23 mouse cellular contexts compared by ENCODE assay signal in genomic region chr10:69157471-69157870, GRCm38 (mm10). TPM values are rescaled to one million over a fixed set of nuclear protein-coding genes. Genes with fewer than 3 reads are reported as not detected.
A peak's percentile ranks its signal among the peaks of the same experiment; 100 is the strongest.
DNase-seq lines count a peak whose midpoint lies in the region; ATAC-seq and TF ChIP-seq lines count a peak whose summit lies in the region.
"Had no signal": no experiment of that assay in that cellular context is flagged by ENCODE, and none has a peak within 500 bp of the region (broad histone marks: within the 10 kb centered on the region; RNA-seq: fewer than 3 reads in every experiment).

No protein-coding gene starts in this region.

- WGBS in embryonic facial prominence, embryonic 14.5 days: 56% methylated on average over 2 of the region's 2 CpGs
- 38% methylated on average over 2 of the region's 2 CpGs for WGBS in limb, embryonic 15.5 days
- WGBS in liver, embryonic 11.5 days: 73% methylated on average over 2 of the region's 2 CpGs

- no peak for ATAC-seq in embryonic facial prominence, embryonic 14.5 days (ENCODE audit: low read depth)
- ATAC-seq in limb, embryonic 15.5 days (ENCODE audit: insufficient number of reproducible peaks, low FRiP score, low TSS enrichment, low read depth): 0 out of 2 replicates have a peak, but pooled peaks have one; percentile 19
- ATAC-seq in liver, embryonic 11.5 days (replicated peaks; ENCODE audit: low FRiP score): no peak
- ATAC-seq: forebrain, postnatal 0 days; midbrain, embryonic 16.5 days had no signal

- DNase-seq in testis, postnatal 10 days (ENCODE audit: low spot score): no peak
- peak; percentile 58 for DNase-seq in embryonic facial prominence, embryonic 14.5 days (ENCODE audit: low spot score)
- DNase-seq in liver, embryonic 11.5 days (ENCODE audit: low spot score): no peak
- DNase-seq in left cerebral cortex, postnatal 4 days: no peak
- DNase-seq in cerebellum, postnatal 10 days: no peak
- DNase-seq: cerebellum, adult 11 months; cerebellum, postnatal 14 days; forebrain, postnatal 0 days; gastrocnemius, postnatal 36 days; heart, adult 2 months; heart, postnatal 14 days; kidney, adult 8-10 months; kidney, postnatal 14 days; thymus, adult 18-20 months; thymus, postnatal 4 days had no signal

- intact Hi-C loops in left cerebral cortex, postnatal 4 days (cut with DNase I): no loop called here

- H3K9ac ChIP-seq in embryonic facial prominence, embryonic 14.5 days (ENCODE audit: low read depth, low read length): no peak overlapping the region
- no peak overlapping the region for H3K9ac ChIP-seq in limb, embryonic 15.5 days
- H3K9ac ChIP-seq in liver, embryonic 11.5 days (ENCODE audit: low read depth, low read length): no peak overlapping the region
- H3K9ac ChIP-seq: forebrain, postnatal 0 days; heart, embryonic 13.5 days; hindbrain, embryonic 12.5 days; liver, embryonic 15.5 days had no signal

- peaks cover 2% of the 10 kb centered on the region; the same call in 1 of the 2 replicates for H3K4me1 ChIP-seq in testis, adult 2 months (ENCODE audit: control insufficient read depth, insufficient read depth, low read length)
- peaks cover 9% of the 10 kb centered on the region for H3K4me1 ChIP-seq in embryonic facial prominence, embryonic 14.5 days (ENCODE audit: control insufficient read depth, insufficient read depth, low read length)
- peaks cover 5% of the 10 kb centered on the region for H3K4me1 ChIP-seq in limb, embryonic 15.5 days
- no peaks in the 10 kb centered on the region for H3K4me1 ChIP-seq in liver, embryonic 11.5 days (replicated peaks; ENCODE audit: control insufficient read depth, insufficient read depth, low read length)
- H3K4me1 ChIP-seq: heart, embryonic 13.5 days; hindbrain, embryonic 12.5 days; liver, embryonic 15.5 days had no signal

- no peak overlapping the region for H3K27ac ChIP-seq in testis, adult 2 months (ENCODE audit: control insufficient read depth, insufficient read depth, low read depth, low read length)
- H3K27ac ChIP-seq in embryonic facial prominence, embryonic 14.5 days (replicated peaks; ENCODE audit: low read depth, low read length): peak overlapping the region; percentile 15; the same call in 1 of the 2 replicates
- H3K27ac ChIP-seq in limb, embryonic 15.5 days: 0 out of 2 replicates have a peak overlapping the region, but pooled peaks have one; percentile 40
- no peak overlapping the region for H3K27ac ChIP-seq in liver, embryonic 11.5 days (ENCODE audit: low read depth, low read length)
- H3K27ac ChIP-seq: heart, adult 2 months; heart, embryonic 13.5 days; hindbrain, embryonic 12.5 days; liver, embryonic 15.5 days; macrophage had no signal

- H3K4me3 ChIP-seq in testis, adult 2 months (ENCODE audit: control insufficient read depth, low read depth, low read length): peak overlapping the region; percentile 35
- no peak overlapping the region for H3K4me3 ChIP-seq in embryonic facial prominence, embryonic 14.5 days (ENCODE audit: low read depth, low read length)
- no peak overlapping the region for H3K4me3 ChIP-seq in limb, embryonic 15.5 days
- H3K4me3 ChIP-seq in liver, embryonic 11.5 days (ENCODE audit: low read depth, low read length): no peak overlapping the region
- H3K4me3 ChIP-seq: heart, adult 2 months; heart, embryonic 13.5 days; hindbrain, embryonic 12.5 days; liver, embryonic 15.5 days had no signal

- no peaks in the 10 kb centered on the region for H3K36me3 ChIP-seq in testis, adult 2 months (ENCODE audit: control insufficient read depth, insufficient read depth, low read length)
- H3K36me3 ChIP-seq in embryonic facial prominence, embryonic 14.5 days (ENCODE audit: control insufficient read depth, insufficient read depth, low read length): no peaks in the 10 kb centered on the region
- no peaks in the 10 kb centered on the region for H3K36me3 ChIP-seq in limb, embryonic 15.5 days
- H3K36me3 ChIP-seq in liver, embryonic 11.5 days (ENCODE audit: control insufficient read depth, insufficient read depth, low read length): no peaks in the 10 kb centered on the region
- H3K36me3 ChIP-seq: heart, embryonic 13.5 days; hindbrain, embryonic 12.5 days; liver, embryonic 15.5 days had no signal

- no peaks in the 10 kb centered on the region for H3K9me3 ChIP-seq in embryonic facial prominence, embryonic 14.5 days (ENCODE audit: control insufficient read depth, low read length)
- no peaks in the 10 kb centered on the region for H3K9me3 ChIP-seq in limb, embryonic 15.5 days
- H3K9me3 ChIP-seq in liver, embryonic 11.5 days (ENCODE audit: control insufficient read depth, low read length): no peaks in the 10 kb centered on the region
- H3K9me3 ChIP-seq: heart, embryonic 13.5 days; hindbrain, embryonic 12.5 days; liver, embryonic 15.5 days had no signal

- TF ChIP-seq CTCF in testis, adult 2 months (IDR thresholded peaks at IDR 0.05; ENCODE audit: control insufficient read depth, insufficient read depth, insufficient replicate concordance, low read depth, low read length): no peak

- no peaks in the 10 kb centered on the region for H3K27me3 ChIP-seq in testis, adult 2 months (ENCODE audit: control insufficient read depth, insufficient read depth, low read length)
- no peaks in the 10 kb centered on the region for H3K27me3 ChIP-seq in embryonic facial prominence, embryonic 14.5 days (replicated peaks; ENCODE audit: control insufficient read depth, insufficient read depth, low read length)
- H3K27me3 ChIP-seq in limb, embryonic 15.5 days: no peaks in the 10 kb centered on the region
- H3K27me3 ChIP-seq in liver, embryonic 11.5 days (replicated peaks; ENCODE audit: control insufficient read depth, insufficient read depth, low read length): no peaks in the 10 kb centered on the region
- H3K27me3 ChIP-seq: heart, embryonic 13.5 days; hindbrain, embryonic 12.5 days; liver, embryonic 15.5 days had no signal

- TF ChIP-seq POLR2A in testis, adult 2 months (IDR thresholded peaks at IDR 0.05; ENCODE audit: control insufficient read depth, low read depth, low read length): no peak

- H3K4me2 ChIP-seq in embryonic facial prominence, embryonic 14.5 days (ENCODE audit: low read depth, low read length): no peak overlapping the region
- H3K4me2 ChIP-seq in limb, embryonic 15.5 days: no peak overlapping the region
- H3K4me2 ChIP-seq in liver, embryonic 11.5 days: no peak overlapping the region
- H3K4me2 ChIP-seq: heart, embryonic 13.5 days; hindbrain, embryonic 12.5 days; liver, embryonic 15.5 days had no signal

RNA-seq across cellular contexts. Expression of gene Rhobtb1, which starts 6.2 kb away (rescaled TPM):
- 20.0 and 22.4 TPM in 2 replicates for polyA plus RNA-seq in testis, adult 2 months (2012; rRNA removed)
- polyA plus RNA-seq in embryonic facial prominence, embryonic 14.5 days (2014; fragmentation: Nextera tagmentation; extraction: Ambion mirVana): 27.7 and 28.0 TPM in 2 replicates
- polyA plus RNA-seq in limb, embryonic 15.5 days (2015; fragmentation: Nextera tagmentation; extraction: Ambion mirVana): 27.0 and 31.6 TPM in 2 replicates
- 16.1 and 17.4 TPM in 2 replicates for polyA plus RNA-seq in liver, embryonic 11.5 days (2014; fragmentation: Nextera tagmentation; extraction: Ambion mirVana)
- 10 to 100 TPM; 24.5 to 24.6 TPM for total RNA-seq in left cerebral cortex, postnatal 4 days (2021)

RNA-seq across cellular contexts. Expression of gene A930033H14Rik, which starts 55.4 kb away (rescaled TPM):
- polyA plus RNA-seq in testis, adult 2 months (2012; rRNA removed): 1.4 and 1.5 TPM in 2 replicates
- polyA plus RNA-seq in embryonic facial prominence, embryonic 14.5 days (2014; fragmentation: Nextera tagmentation; extraction: Ambion mirVana): 2.5 and 3.1 TPM in 2 replicates
- 3.0 and 3.1 TPM in 2 replicates for polyA plus RNA-seq in limb, embryonic 15.5 days (2015; fragmentation: Nextera tagmentation; extraction: Ambion mirVana)
- polyA plus RNA-seq in liver, embryonic 11.5 days (2014; fragmentation: Nextera tagmentation; extraction: Ambion mirVana): 1.1 and 1.6 TPM in 2 replicates
- 1 to 10 TPM; 6.2 to 6.5 TPM for total RNA-seq in left cerebral cortex, postnatal 4 days (2021)
- total RNA-seq: neutrophil, adult 5-6 weeks had no signal

Comparison
In these comparisons a context has a peak if more than half of its experiments do, and no peak if none do; other contexts are left out.
1. H3K27ac ChIP-seq: peak in embryonic facial prominence, embryonic 14.5 days (single experiment) and limb, embryonic 15.5 days (single experiment); none in testis, adult 2 months (single experiment) and liver, embryonic 11.5 days (single experiment).